Mouse (Mus musculus): ENCODE results near the gene Rhoc. TPM values are rescaled to one million over a fixed set of nuclear protein-coding genes. Genes with fewer than 3 reads are reported as not detected.

The Rhoc gene
- polyA plus RNA-seq, 1 experiment from 2014 or later: 316 TPM

DNA sequence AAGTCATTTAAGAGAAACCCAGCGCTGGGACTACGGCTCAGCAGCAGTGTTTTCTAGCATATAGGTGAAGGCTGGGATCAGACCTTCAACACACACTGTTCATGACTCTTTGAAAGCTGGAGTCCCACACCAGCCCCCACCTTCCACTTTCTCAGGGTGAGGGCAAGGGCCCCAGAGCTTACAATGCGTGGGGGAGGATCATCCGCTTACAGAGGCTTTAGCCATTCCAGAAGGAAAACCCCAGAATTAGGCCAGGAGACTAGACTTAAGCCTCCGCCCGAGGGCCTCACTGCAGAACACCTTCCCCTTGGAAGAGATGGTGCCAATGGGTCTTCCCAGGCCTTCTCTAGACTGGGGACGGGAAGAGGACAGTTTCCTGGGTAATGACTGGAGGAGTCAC, 14.9 kb upstream of the Rhoc start:
- Histone ChIP-seq H3K4me1 (replicated peaks; ENCODE audit: control insufficient read depth, insufficient read depth, low read length) (no peaks in the 10 kb centered on the region), H3K27ac (ENCODE audit: low read depth, low read length) (no peak overlapping the region), H3K27me3 (replicated peaks; ENCODE audit: control insufficient read depth, insufficient read depth, low read length) (peaks cover 22% of the 10 kb centered on the region), H3K9ac (ENCODE audit: low read depth, low read length) (no peak overlapping the region), H3K36me3 (ENCODE audit: control insufficient read depth, insufficient read depth) (no peaks in the 10 kb centered on the region), H3K4me3 (ENCODE audit: low read depth, low read length) (no peak overlapping the region), H3K9me3 (ENCODE audit: control insufficient read depth) (no peaks in the 10 kb centered on the region), H3K4me2 (replicated peaks; ENCODE audit: low read depth) (no peak overlapping the region)
- 87% methylated on average over 7 of the region's 7 CpGs for WGBS
- TF ChIP-seq CTCF (IDR thresholded peaks at IDR 0.05; ENCODE audit: low read depth): no peak
- ATAC-seq: no peak

DNA sequence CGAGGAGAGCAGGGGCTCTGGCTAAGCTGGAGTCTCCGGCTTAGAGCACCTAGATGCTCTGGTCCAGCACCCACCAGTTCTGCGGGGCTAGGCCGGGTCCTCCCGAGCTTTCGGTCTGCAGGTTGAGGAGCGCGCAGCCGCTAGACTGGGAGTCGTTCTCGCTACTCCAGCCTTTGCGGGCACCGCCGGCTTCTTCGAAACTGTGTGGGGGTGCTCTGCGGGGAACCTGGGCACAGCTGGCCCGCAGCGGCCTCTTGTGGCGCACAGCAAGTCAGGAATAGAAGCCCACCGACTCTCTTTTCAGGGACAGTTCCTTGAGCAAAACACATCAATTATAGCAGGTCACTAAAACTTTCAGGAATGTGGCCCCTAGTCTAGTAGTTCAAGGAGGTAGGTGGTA, 10.8 kb upstream of the Rhoc start:
- WGBS: under 1% methylated on average over 20 of the region's 20 CpGs
- peak overlapping the region; percentile 40 for H3K4me3 ChIP-seq (ENCODE audit: low read depth, low read length)
- no peak for ATAC-seq
- H3K9ac ChIP-seq (ENCODE audit: low read depth, low read length): no peak overlapping the region
- H3K4me1 ChIP-seq (replicated peaks; ENCODE audit: control insufficient read depth, insufficient read depth, low read length): peaks cover 13% of the 10 kb centered on the region; the same call in 1 of the 2 replicates
- TF ChIP-seq CTCF (IDR thresholded peaks at IDR 0.05; ENCODE audit: low read depth): peak; percentile 69
- H3K27ac ChIP-seq (ENCODE audit: low read depth, low read length): no peak overlapping the region
- peaks cover 46% of the 10 kb centered on the region for H3K27me3 ChIP-seq (replicated peaks; ENCODE audit: control insufficient read depth, insufficient read depth, low read length)
- H3K4me2 ChIP-seq (replicated peaks; ENCODE audit: low read depth): peak overlapping the region; percentile 63
- H3K36me3 ChIP-seq (ENCODE audit: control insufficient read depth, insufficient read depth): no peaks in the 10 kb centered on the region
- no peaks in the 10 kb centered on the region for H3K9me3 ChIP-seq (ENCODE audit: control insufficient read depth)

DNA sequence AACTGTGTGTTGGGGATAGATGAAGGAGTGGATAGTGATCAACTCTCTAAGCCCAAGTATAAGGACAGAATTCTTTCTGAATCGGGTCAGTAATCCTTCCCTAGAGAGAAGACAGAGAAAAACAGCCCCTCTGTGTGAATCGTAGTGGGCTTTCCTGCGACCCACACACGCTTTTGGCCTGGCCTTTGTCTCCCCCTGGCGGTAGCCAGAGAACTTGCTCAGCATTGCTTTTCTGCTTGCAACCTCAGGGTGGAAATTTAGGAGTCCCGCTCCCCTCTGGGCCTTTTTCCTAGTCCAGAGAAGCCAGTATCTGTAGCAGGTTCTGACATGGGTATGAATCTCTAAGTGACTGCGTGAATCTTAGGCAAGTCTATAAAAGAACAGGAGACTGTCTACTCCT, 8.2 kb upstream of the Rhoc start:
- Histone ChIP-seq H3K27me3 (replicated peaks; ENCODE audit: control insufficient read depth, insufficient read depth, low read length) (peaks cover 46% of the 10 kb centered on the region), H3K4me3 (ENCODE audit: low read depth, low read length) (no peak overlapping the region), H3K9ac (ENCODE audit: low read depth, low read length) (no peak overlapping the region), H3K9me3 (ENCODE audit: control insufficient read depth) (no peaks in the 10 kb centered on the region), H3K4me2 (replicated peaks; ENCODE audit: low read depth) (no peak overlapping the region), H3K27ac (ENCODE audit: low read depth, low read length) (no peak overlapping the region), H3K36me3 (ENCODE audit: control insufficient read depth, insufficient read depth) (no peaks in the 10 kb centered on the region), H3K4me1 (replicated peaks; ENCODE audit: control insufficient read depth, insufficient read depth, low read length) (peaks cover 15% of the 10 kb centered on the region)
- TF ChIP-seq CTCF (IDR thresholded peaks at IDR 0.05; ENCODE audit: low read depth): peak; percentile 94
- 2% methylated on average over 7 of the region's 7 CpGs for WGBS
- ATAC-seq: no peak

DNA sequence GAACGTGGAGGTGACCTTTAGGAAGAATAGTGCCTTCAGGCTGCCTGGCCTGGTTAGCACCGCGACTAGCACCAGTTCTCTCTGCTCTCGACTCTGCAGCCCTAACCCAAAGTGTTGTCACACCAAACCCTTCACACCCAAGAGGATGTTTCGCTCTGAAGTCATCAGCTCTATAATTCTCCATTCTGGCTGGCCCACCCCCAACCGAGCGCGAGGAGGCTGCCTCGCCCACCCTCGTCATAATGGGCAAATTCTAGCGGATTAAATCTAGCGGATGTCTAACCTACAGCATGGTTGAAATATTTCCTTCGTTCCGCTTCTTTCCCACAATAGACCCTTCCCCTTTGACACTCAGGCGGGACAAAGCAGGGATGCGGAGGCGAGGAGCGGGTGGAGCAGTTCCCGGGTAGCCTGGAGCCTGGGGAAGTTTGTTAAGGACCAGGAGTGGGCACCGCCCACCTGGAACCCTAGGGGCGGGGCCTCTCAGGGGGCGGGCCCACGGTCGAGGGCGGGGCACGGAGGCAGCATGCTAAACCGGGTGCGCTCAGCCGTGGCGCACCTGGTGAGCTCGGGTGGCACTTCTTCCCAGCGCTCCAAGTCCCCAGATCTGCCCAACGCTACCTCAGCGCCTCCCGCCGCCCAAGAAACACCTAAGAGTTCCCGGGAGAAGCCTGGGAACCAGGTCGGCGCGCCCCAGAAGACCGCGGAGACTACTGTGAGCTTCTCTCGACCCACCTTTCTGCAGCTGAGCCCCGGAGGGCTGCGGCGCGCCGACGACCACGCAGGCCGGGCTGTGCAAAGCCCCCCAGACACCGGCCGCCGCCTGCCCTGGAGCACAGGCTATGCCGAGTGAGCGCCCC, 7.4 kb upstream of the Rhoc start, which contains the start of gene Ppm1j:
Ppm1j (plus strand) TSS at position 496 of the 860 bp plus-strand sequence.
- TF ChIP-seq CTCF (IDR thresholded peaks at IDR 0.05; ENCODE audit: low read depth): no peak
- Histone ChIP-seq H3K36me3 (ENCODE audit: control insufficient read depth, insufficient read depth) (no peaks in the 10 kb centered on the region), H3K4me2 (replicated peaks; ENCODE audit: low read depth) (peak within 1 kb of the TSS; percentile 99), H3K4me3 (ENCODE audit: low read depth, low read length) (peak within 1 kb of the TSS; percentile 56), H3K9ac (ENCODE audit: low read depth, low read length) (peak within 1 kb of the TSS; percentile 67), H3K27me3 (replicated peaks; ENCODE audit: control insufficient read depth, insufficient read depth, low read length) (peaks cover 46% of the 10 kb centered on the region), H3K4me1 (replicated peaks; ENCODE audit: control insufficient read depth, insufficient read depth, low read length) (peaks cover 15% of the 10 kb centered on the region), H3K9me3 (ENCODE audit: control insufficient read depth) (no peaks in the 10 kb centered on the region), H3K27ac (ENCODE audit: low read depth, low read length) (peak within 1 kb of the TSS; percentile 37)
- peak; percentile 67 for ATAC-seq
- WGBS: 1% methylated on average over 56 of the region's 56 CpGs

DNA sequence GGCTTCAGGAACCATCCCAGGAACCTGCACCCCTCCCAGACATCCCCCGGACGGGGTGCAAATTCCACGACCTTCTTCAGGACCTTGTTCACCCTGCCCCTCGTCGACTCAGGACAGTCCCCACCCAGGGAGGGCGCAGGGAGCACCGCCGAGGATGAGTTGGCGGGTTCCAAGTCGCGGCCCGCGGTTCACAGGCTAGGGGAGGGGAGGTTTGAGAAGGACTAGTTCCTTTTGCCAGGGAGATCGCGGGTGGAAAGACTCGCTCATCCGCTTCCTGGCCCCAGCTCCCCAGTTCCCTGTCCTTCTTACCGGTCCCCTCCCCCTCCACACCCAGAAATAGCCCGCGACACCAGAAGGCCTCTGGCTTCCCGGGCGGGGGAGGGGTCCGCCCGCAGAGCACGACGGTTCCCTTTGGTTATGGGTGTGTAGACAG, 6.7 kb upstream of the Rhoc start, which contains the start of gene Fam19a3:
Fam19a3 (minus strand) TSS at position 370 of the 433 bp plus-strand sequence.
- peak within 1 kb of the TSS; percentile 99 for H3K4me2 ChIP-seq (replicated peaks; ENCODE audit: low read depth)
- ATAC-seq: no peak; the same call in 1 of the 2 replicates
- peaks cover 40% of the 10 kb centered on the region for H3K27me3 ChIP-seq (replicated peaks; ENCODE audit: control insufficient read depth, insufficient read depth, low read length)
- peak within 1 kb of the TSS; percentile 56 for H3K4me3 ChIP-seq (ENCODE audit: low read depth, low read length)
- no peaks in the 10 kb centered on the region for H3K36me3 ChIP-seq (ENCODE audit: control insufficient read depth, insufficient read depth)
- no peaks in the 10 kb centered on the region for H3K9me3 ChIP-seq (ENCODE audit: control insufficient read depth)
- H3K27ac ChIP-seq (ENCODE audit: low read depth, low read length): peak within 1 kb of the TSS; percentile 37
- no peak for TF ChIP-seq CTCF (IDR thresholded peaks at IDR 0.05; ENCODE audit: low read depth)
- 1% methylated on average over 26 of the region's 26 CpGs for WGBS
- peak within 1 kb of the TSS; percentile 67 for H3K9ac ChIP-seq (ENCODE audit: low read depth, low read length)
- H3K4me1 ChIP-seq (replicated peaks; ENCODE audit: control insufficient read depth, insufficient read depth, low read length): peaks cover 15% of the 10 kb centered on the region

DNA sequence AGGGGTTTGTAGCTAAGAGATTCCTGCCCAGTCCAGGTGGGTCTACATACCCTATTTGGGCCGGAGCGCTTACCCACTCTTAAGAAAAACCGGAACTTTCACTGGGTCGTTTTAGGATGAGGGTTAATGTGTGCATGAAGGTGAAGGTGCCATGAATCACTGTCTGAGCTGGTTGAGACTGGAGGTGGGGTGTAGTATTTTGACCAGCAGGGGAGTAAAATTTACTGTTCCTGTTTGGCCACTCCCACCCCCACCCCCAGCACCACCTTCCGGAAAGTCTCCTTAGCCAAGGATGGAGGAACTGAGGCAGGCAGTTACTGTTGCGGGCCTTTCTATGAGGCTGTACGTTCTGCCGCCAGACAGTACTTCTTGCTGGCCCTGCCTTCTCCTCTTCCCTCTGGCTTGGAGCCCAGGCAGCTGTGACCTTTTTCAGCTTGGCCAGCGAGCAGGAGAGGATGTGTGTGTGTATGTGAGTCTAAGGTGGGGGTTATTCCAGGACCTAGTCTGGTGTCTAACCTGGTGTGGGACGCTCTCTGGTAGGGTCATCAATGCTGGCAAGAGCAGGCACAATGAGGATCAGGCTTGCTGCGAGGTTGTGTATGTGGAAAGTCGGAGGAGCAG, 6.0 kb upstream of the Rhoc start:
- H3K27ac ChIP-seq (ENCODE audit: low read depth, low read length): peak overlapping the region; percentile 37; the same call in 1 of the 2 replicates
- no peaks in the 10 kb centered on the region for H3K36me3 ChIP-seq (ENCODE audit: control insufficient read depth, insufficient read depth)
- 40% methylated on average over 12 of the region's 12 CpGs for WGBS
- ATAC-seq: no peak
- H3K4me1 ChIP-seq (replicated peaks; ENCODE audit: control insufficient read depth, insufficient read depth, low read length): peaks cover 15% of the 10 kb centered on the region
- peak overlapping the region; percentile 99 for H3K4me2 ChIP-seq (replicated peaks; ENCODE audit: low read depth)
- no peaks in the 10 kb centered on the region for H3K9me3 ChIP-seq (ENCODE audit: control insufficient read depth)
- peak overlapping the region; percentile 67; the same call in 1 of the 2 replicates for H3K9ac ChIP-seq (ENCODE audit: low read depth, low read length)
- peaks cover 33% of the 10 kb centered on the region for H3K27me3 ChIP-seq (replicated peaks; ENCODE audit: control insufficient read depth, insufficient read depth, low read length)
- no peak for TF ChIP-seq CTCF (IDR thresholded peaks at IDR 0.05; ENCODE audit: low read depth)
- H3K4me3 ChIP-seq (ENCODE audit: low read depth, low read length): peak overlapping the region; percentile 56
